Mouse (Mus musculus) kidney, adult 9 months (tissue): ENCODE results near the gene Tas2r122.
"Not testable (repeated sequence)": the region's sequence is repeated elsewhere in the genome, so short reads cannot be mapped to it uniquely, and the experiment has no call there.

ENCODE experiments used
- DNase-seq: peaks from one replicate; pipeline ENCODE4 v3.0.0; 2022

Tas2r122 gene

DNA sequence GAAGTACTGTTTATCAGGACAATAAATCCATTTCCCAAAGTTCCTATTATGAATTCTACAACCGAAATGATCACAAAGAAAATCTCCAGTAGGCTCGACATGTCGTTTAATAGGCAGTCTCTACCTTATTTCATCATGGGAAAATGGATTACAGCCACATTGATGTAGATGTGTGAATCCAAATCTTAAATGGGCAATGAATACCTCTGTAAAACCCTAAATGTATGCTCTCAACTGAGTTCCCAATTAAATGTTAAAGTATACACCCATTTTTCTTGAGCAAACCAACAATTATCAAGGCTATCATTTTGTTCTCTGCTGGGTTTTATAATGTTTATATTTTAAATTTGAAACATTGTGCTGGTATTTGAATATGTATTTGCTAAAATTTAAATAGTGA lies at the start of gene Tas2r122:
Tas2r122 (minus strand) TSS at position 101 of the 400 bp plus-strand sequence.
- DNase-seq, result no peak

DNA sequence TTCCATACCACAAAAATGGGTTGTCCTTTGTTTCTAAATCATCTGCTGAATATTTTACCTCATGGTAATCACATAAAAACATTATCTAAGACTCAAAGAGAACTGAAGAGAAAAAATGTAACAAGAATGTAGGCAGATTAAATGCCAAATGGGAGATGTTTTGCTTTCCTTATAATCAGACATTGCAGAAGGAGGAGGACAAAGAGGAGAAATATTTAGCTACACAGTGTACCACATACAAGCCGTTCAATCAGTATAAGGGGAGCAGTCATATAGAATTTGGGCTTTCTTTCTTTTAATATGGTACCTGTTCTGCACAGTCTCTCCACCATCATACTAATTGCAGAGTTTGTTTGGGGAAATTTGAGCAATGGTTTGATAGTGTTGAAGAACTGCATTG lies 42.7 kb upstream of the Tas2r122 start, which contains the start of gene Tas2r124:
Tas2r124 (plus strand) TSS at position 301 of the 400 bp plus-strand sequence.
- DNase-seq, result no peak

DNA sequence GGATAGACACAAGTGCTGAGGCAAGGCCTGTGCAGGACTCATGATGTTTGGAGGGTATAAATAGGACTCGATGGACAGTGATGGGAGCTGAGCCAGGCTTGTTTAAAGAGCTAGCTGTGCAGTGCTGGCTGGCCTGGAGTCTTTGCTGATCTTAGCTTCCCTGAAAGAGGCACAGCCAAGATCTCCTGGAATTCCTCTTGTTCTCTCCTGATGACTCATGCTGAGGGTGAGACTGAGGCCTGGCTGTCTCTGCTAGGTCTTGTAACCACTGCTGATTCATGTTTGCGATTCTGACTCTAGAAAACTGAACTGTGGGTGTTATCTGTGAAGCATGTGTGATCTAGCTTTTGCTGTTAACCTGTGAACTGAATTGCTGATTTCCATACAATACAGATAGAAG lies 38.5 kb upstream of the Tas2r122 start:
- no peak for DNase-seq

DNA sequence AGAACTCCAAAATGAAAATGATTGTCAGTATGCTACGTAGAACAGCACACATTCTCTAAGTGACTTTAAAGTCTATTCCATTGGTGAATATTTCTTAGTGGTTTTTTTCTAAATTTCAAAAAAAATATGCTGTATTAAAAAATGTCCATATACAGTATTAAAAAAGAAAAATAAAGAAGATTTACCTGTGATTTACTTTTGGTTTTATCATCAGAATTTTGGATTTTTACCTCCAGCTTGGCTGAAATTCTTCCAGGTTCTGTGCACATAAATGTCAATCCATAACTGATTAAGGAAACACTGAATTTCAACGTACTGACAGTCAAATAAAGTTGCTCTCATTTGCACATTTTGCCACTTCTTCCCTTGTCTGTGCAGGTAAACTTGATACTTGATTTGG lies 26.2 kb upstream of the Tas2r122 start, which contains the start of gene Tas2r115:
Tas2r115 (minus strand) TSS at position 101 of the 400 bp plus-strand sequence.
- no peak for DNase-seq

DNA sequence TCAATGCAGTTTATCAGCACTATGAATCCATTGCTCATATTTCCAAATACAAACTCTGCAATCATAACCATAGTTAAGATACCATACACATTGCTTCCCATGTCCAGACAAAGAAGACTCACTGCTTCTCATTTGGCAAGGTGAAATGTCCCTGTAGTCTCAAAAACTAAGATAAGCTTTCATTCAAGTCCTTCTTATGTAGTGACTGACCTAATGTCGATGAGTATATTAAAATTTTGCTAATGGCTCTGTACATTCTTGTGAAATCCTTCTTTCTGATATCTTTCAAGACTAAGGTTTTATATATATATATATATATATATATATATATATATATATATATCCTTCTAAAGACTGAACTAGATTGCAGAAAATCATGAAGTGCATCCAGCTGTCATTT lies 10.8 kb downstream of the Tas2r122 start, which contains the start of gene Tas2r121:
Tas2r121 (minus strand) TSS at position 101 of the 400 bp plus-strand sequence.
- DNase-seq, result no peak

DNA sequence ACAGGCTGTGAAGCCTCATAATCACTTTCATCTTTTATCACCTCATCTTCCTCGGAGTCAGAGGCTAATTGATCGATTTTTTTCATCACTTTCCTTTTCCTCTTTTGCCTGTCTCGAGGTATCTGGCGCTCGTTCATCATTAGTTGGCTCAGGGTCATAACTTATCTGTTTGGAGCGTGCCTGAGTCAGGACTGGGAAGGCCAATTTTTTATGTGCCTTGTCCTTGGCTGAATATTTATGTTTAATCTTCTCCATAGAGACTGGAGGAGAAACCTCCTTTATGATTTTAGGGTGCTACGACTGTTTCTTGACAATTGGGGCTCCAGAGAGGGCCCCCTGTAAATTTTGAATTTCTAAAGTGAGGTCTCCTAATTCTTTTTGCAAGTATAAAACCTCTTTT lies 20.1 kb downstream of the Tas2r122 start:
- not testable (repeated sequence) for DNase-seq
